In the genomic region with DNA sequence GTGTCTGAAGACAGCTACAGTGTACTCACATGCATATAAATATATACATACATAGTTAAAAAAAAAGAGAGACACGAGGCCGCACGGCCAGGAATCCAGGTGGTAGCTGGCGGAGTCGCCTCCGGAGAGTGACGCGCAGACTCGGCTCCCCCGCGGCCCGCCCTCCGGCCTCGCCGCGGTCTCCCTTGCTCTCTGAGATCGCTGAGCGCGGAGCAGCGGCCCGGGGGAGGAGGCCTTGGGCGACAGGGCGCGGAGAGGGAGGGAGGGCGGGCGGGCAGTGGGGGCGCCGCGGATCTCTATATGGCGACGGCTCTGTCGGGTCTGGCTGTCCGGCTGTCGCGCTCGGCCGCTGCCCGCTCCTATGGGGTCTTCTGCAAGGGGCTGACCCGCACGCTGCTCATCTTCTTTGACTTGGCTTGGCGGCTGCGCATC, we compare ENCODE assay signal across 11 mouse cellular contexts. TPM values are rescaled to one million over a fixed set of nuclear protein-coding genes. Genes with fewer than 3 reads are reported as not detected.
A peak's percentile ranks its signal among the peaks of the same experiment; 100 is the strongest.
DNase-seq lines count a peak whose midpoint lies in the region; ATAC-seq and TF ChIP-seq lines count a peak whose summit lies in the region.
"Not testable (repeated sequence)": the region's sequence is repeated elsewhere in the genome, so short reads cannot be mapped to it uniquely, and the experiment has no call there.
"Had no signal": no experiment of that assay in that cellular context is flagged by ENCODE, and none has a peak within 500 bp of the region (broad histone marks: within the 10 kb centered on the region; RNA-seq: fewer than 3 reads in every experiment).

No protein-coding gene starts in this region.

- H3K9me3 ChIP-seq in heart, embryonic 14.5 days (ENCODE audit: control insufficient read depth, low read length); intestine, postnatal 0 days (ENCODE audit: control insufficient read depth); midbrain, embryonic 10.5 days (replicated peaks): not testable (repeated sequence)

- not testable (repeated sequence) for H3K9ac ChIP-seq in heart, embryonic 14.5 days (ENCODE audit: low read length); intestine, postnatal 0 days (ENCODE audit: low read depth, low read length)

- not testable (repeated sequence) for TF ChIP-seq CTCF in intestine, postnatal 0 days (IDR thresholded peaks at IDR 0.05; ENCODE audit: low read depth)

- DNase-seq in adrenal gland, postnatal 36 days = peak; percentile 53 to 64
- DNase-seq in liver = peak; percentile 66
- peak; percentile 23 for DNase-seq in midbrain, embryonic 10.5 days (ENCODE audit: low spot score)
- peak; percentile 19 for DNase-seq in right cerebral cortex, adult 18-20 months
- DNase-seq in yolk sac, embryonic 10.5 days (ENCODE audit: low spot score) = peak; percentile 9

- not testable (repeated sequence) for H3K27me3 ChIP-seq in heart, embryonic 14.5 days (ENCODE audit: control insufficient read depth, insufficient read depth, low read length); intestine, postnatal 0 days (replicated peaks; ENCODE audit: control insufficient read depth, insufficient read depth, low read length); midbrain, embryonic 10.5 days (ENCODE audit: low read depth, poor library complexity, severe bottlenecking)

- 16% methylated on average over 15 of the region's 42 CpGs for WGBS in heart, embryonic 14.5 days
- WGBS in intestine, postnatal 0 days = 34% methylated on average over 24 of the region's 42 CpGs
- WGBS in midbrain, embryonic 10.5 days = 28% methylated on average over 23 of the region's 42 CpGs

- H3K27ac ChIP-seq in heart, embryonic 14.5 days (replicated peaks in 1 of 2; ENCODE audit: control insufficient read depth in 1 of 2, insufficient read depth in 1 of 2, low read depth in 2 of 2, low read length in 2 of 2); intestine, postnatal 0 days (ENCODE audit: low read depth, low read length); midbrain, embryonic 10.5 days (replicated peaks): not testable (repeated sequence)

- H3K4me3 ChIP-seq in heart, embryonic 14.5 days (ENCODE audit: control insufficient read depth in 1 of 2, insufficient read depth in 1 of 2, low read depth in 1 of 2, low read length in 2 of 2) = peak overlapping the region; percentile 28 to 30
- not testable (repeated sequence) for H3K4me3 ChIP-seq in intestine, postnatal 0 days (ENCODE audit: low read depth, low read length)
- H3K4me3 ChIP-seq in midbrain, embryonic 10.5 days = peak overlapping the region; percentile 50

- peak overlapping the region; percentile 61 for H3K4me2 ChIP-seq in heart, embryonic 14.5 days (ENCODE audit: low read length)
- peak overlapping the region; percentile 57 for H3K4me2 ChIP-seq in intestine, postnatal 0 days (replicated peaks; ENCODE audit: low read depth)

- H3K4me1 ChIP-seq in heart, embryonic 14.5 days (ENCODE audit: control insufficient read depth in 2 of 2, insufficient read depth in 2 of 2, low read length in 2 of 2); intestine, postnatal 0 days (replicated peaks; ENCODE audit: control insufficient read depth, insufficient read depth, low read length); midbrain, embryonic 10.5 days: not testable (repeated sequence)

- ATAC-seq in erythroblast, adult 5-6 weeks (replicated peaks; ENCODE audit: low FRiP score, poor library complexity, severe bottlenecking) = peak; percentile 90
- ATAC-seq in heart, embryonic 14.5 days (ENCODE audit: insufficient number of reproducible peaks, insufficient read depth, low FRiP score, low read depth) = not testable (repeated sequence)
- peak; percentile 36; the same call in 1 of the 2 replicates for ATAC-seq in intestine, postnatal 0 days

- not testable (repeated sequence) for H3K36me3 ChIP-seq in heart, embryonic 14.5 days (ENCODE audit: control insufficient read depth, insufficient read depth, low read length); intestine, postnatal 0 days (ENCODE audit: control insufficient read depth, insufficient read depth); midbrain, embryonic 10.5 days

RNA-seq across cellular contexts. Expression of gene Mpp1, which starts 12.3 kb away (rescaled TPM):
- 10 to 100 TPM; 44.3 to 46.2 TPM for total RNA-seq in adrenal gland, postnatal 36 days (2021)
- 310 and 311 TPM in 2 replicates for total RNA-seq in erythroblast, adult 5-6 weeks (2015; ENCODE audit: low replicate concordance)
- total RNA-seq in erythroblast, adult 5-6 weeks (2017; ENCODE audit: low replicate concordance) = 386 and 717 TPM in 2 replicates
- 28.9 and 31.5 TPM in 2 replicates for polyA plus RNA-seq in heart, embryonic 14.5 days (2014; fragmentation: Nextera tagmentation; extraction: Ambion mirVana)
- polyA plus RNA-seq in intestine, postnatal 0 days (2015; fragmentation: Nextera tagmentation; extraction: Ambion mirVana) = 262 and 284 TPM in 2 replicates
- polyA plus RNA-seq in midbrain, embryonic 10.5 days (2016; fragmentation: Nextera tagmentation; extraction: Ambion mirVana) = 21.9 and 27.1 TPM in 2 replicates

RNA-seq across cellular contexts. Expression of gene Smim9, which starts 20.4 kb away (rescaled TPM):
- not detected for total RNA-seq in adrenal gland, postnatal 36 days (2021)
- not detected in 2 replicates for total RNA-seq in erythroblast, adult 5-6 weeks (2015; ENCODE audit: low replicate concordance)
- total RNA-seq in erythroblast, adult 5-6 weeks (2017; ENCODE audit: low replicate concordance) = not detected in 2 replicates
- polyA plus RNA-seq in heart, embryonic 14.5 days (2014; fragmentation: Nextera tagmentation; extraction: Ambion mirVana) = not detected in 2 replicates
- 0.23 TPM in 1 of 2 replicates, not detected in the other for polyA plus RNA-seq in intestine, postnatal 0 days (2015; fragmentation: Nextera tagmentation; extraction: Ambion mirVana)
- not detected in 2 replicates for polyA plus RNA-seq in midbrain, embryonic 10.5 days (2016; fragmentation: Nextera tagmentation; extraction: Ambion mirVana)
- total RNA-seq: gastrocnemius, adult 8-10 months; left cerebral cortex, postnatal 4 days had no signal
- polyA plus RNA-seq: cerebellum, adult 2 months had no signal

RNA-seq across cellular contexts. Expression of gene Dkc1, which starts 47.5 kb away (rescaled TPM):
- 10 to 100 TPM; 39.9 to 50.8 TPM for total RNA-seq in adrenal gland, postnatal 36 days (2021)
- total RNA-seq in erythroblast, adult 5-6 weeks (2015; ENCODE audit: low replicate concordance) = 30.6 and 34.5 TPM in 2 replicates
- total RNA-seq in erythroblast, adult 5-6 weeks (2017; ENCODE audit: low replicate concordance) = 64.7 and 81.0 TPM in 2 replicates
- 62.4 and 70.2 TPM in 2 replicates for polyA plus RNA-seq in heart, embryonic 14.5 days (2014; fragmentation: Nextera tagmentation; extraction: Ambion mirVana)
- 27.3 and 29.5 TPM in 2 replicates for polyA plus RNA-seq in intestine, postnatal 0 days (2015; fragmentation: Nextera tagmentation; extraction: Ambion mirVana)
- 207 and 233 TPM in 2 replicates for polyA plus RNA-seq in midbrain, embryonic 10.5 days (2016; fragmentation: Nextera tagmentation; extraction: Ambion mirVana)

RNA-seq across cellular contexts. Expression of gene Gab3, which starts 57.9 kb away (rescaled TPM):
- total RNA-seq in adrenal gland, postnatal 36 days (2021) = 1 to 10 TPM; 1.2 to 1.9 TPM
- total RNA-seq in erythroblast, adult 5-6 weeks (2015; ENCODE audit: low replicate concordance) = 15.0 and 24.4 TPM in 2 replicates
- 9.6 and 9.8 TPM in 2 replicates for total RNA-seq in erythroblast, adult 5-6 weeks (2017; ENCODE audit: low replicate concordance)
- 3.3 TPM in 2 replicates for polyA plus RNA-seq in heart, embryonic 14.5 days (2014; fragmentation: Nextera tagmentation; extraction: Ambion mirVana)
- polyA plus RNA-seq in intestine, postnatal 0 days (2015; fragmentation: Nextera tagmentation; extraction: Ambion mirVana) = 1.4 and 1.7 TPM in 2 replicates
- 0.83 and 1.0 TPM in 2 replicates for polyA plus RNA-seq in midbrain, embryonic 10.5 days (2016; fragmentation: Nextera tagmentation; extraction: Ambion mirVana)

Comparison
In these comparisons a context has a peak if more than half of its experiments do, and no peak if none do; other contexts are left out.
1. DNase-seq: peak in every context shown above with its lines; median percentile 66 in liver; 58 in adrenal gland, postnatal 36 days; 23 in midbrain, embryonic 10.5 days; 19 in right cerebral cortex, adult 18-20 months; 9 in yolk sac, embryonic 10.5 days.